Mouse (Mus musculus) stomach, embryonic 14.5 days (tissue): Measurements from ENCODE around the gene Ppp1cb. TPM values are rescaled to one million over a fixed set of nuclear protein-coding genes. Genes with fewer than 3 reads are reported as not detected.
A peak's percentile ranks its signal among the peaks of the same experiment; 100 is the strongest.

ENCODE experiments used
- ATAC-seq: fragments of 200-750 bp; cut with Nextera tagmentation; 2 replicates; pipeline ENCODE4 v1.8.0; 2017; ENCODE audit warnings: low read depth, moderate TSS enrichment; ENCODE audit not compliant: insufficient number of reproducible peaks, insufficient read depth, low FRiP score
- H3K27ac ChIP-seq: fragments of 300-500 bp; sonication (generic); 2 replicates; pipeline ENCODE4 v1.5.1; 2014; ENCODE audit warnings: mild to moderate bottlenecking, low read length, moderate library complexity, mixed read lengths
- H3K27me3 ChIP-seq: fragments of 300-500 bp; sonication (generic); 2 replicates; pipeline ENCODE4 v1.6.1; 2014; ENCODE audit warnings: low read length, control low read depth, mixed read lengths; ENCODE audit not compliant: control insufficient read depth, insufficient read depth
- H3K36me3 ChIP-seq: fragments of 300-500 bp; sonication (generic); 2 replicates; pipeline ENCODE4 v1.6.1; 2014; ENCODE audit warnings: mild to moderate bottlenecking, control low read depth, low read length, moderate library complexity, mixed read lengths; ENCODE audit not compliant: control insufficient read depth, insufficient read depth
- H3K4me1 ChIP-seq: fragments of 300-500 bp; sonication (generic); 2 replicates; pipeline ENCODE4 v1.6.1; 2014; ENCODE audit warnings: low read length, control low read depth, mixed read lengths; ENCODE audit not compliant: control insufficient read depth, insufficient read depth
- H3K4me2 ChIP-seq: fragments of 300-500 bp; sonication (generic); replicated peaks from 2 replicates; pipeline ENCODE4 v1.6.1; 2014; ENCODE audit warnings: low read depth, low read length, control low read depth
- H3K4me3 ChIP-seq: fragments of 300-500 bp; sonication (generic); 2 replicates; pipeline ENCODE4 v1.5.1; 2014; ENCODE audit warnings: low read depth, low read length, control low read depth
- H3K9ac ChIP-seq: fragments of 300-500 bp; sonication (generic); replicated peaks from 2 replicates; pipeline ENCODE4 v1.6.1; 2014; ENCODE audit warnings: low read depth, mild to moderate bottlenecking, control low read depth, low read length, moderate library complexity, mixed read lengths
- H3K9me3 ChIP-seq: fragments of 300-500 bp; sonication (generic); 2 replicates; pipeline ENCODE4 v1.6.1; 2016; ENCODE audit warnings: low read depth, low read length, control low read depth; ENCODE audit not compliant: control insufficient read depth
- WGBS: fragments of 180-500 bp; shearing (Covaris S2); extraction: QIAGEN DNeasy Blood & Tissue Kit; methylation state at CpG from one replicate; pipeline ENCODE4 v1.1.7; 2014; 5-methylcytosine and 5-hydroxymethylcytosine counted together
- polyA plus RNA-seq: library from polyadenylated mRNA; unstranded; fragments of >200 nt; fragmentation: Nextera tagmentation; extraction: Ambion mirVana; gene quantifications from 2 replicates; pipeline ENCODE4 v1.2.1, GENCODE M21; 2014

Ppp1cb gene
- 278 and 296 TPM in 2 replicates for polyA plus RNA-seq

- Histone ChIP-seq H3K27me3 (no peaks in the 10 kb centered on the region), H3K4me1 (peaks cover 15% of the 10 kb centered on the region), H3K9me3 (no peaks in the 10 kb centered on the region), H3K36me3 (no peaks in the 10 kb centered on the region), H3K4me2 (peak within 1 kb of the TSS; percentile 56), H3K9ac (peak within 1 kb of the TSS; percentile 99), H3K27ac (peak within 1 kb of the TSS; percentile 100), H3K4me3 (peak within 1 kb of the TSS; percentile 77)
- 1% methylated on average over 54 of the region's 54 CpGs for WGBS
- peak; percentile 98 for ATAC-seq
Measured at GRCm38 (mm10) chr5:32458408-32459143, at the start of gene Ppp1cb. TSS of gene Ppp1cb (plus strand) at chr5:32458843.

- H3K4me2 ChIP-seq = no peak overlapping the region
- H3K9me3 ChIP-seq = no peaks in the 10 kb centered on the region
- H3K27me3 ChIP-seq = no peaks in the 10 kb centered on the region
- 86% methylated on average over 2 of the region's 2 CpGs for WGBS
- H3K4me1 ChIP-seq = peaks cover 4% of the 10 kb centered on the region; the same call in 1 of the 2 replicates
- H3K36me3 ChIP-seq = no peaks in the 10 kb centered on the region
- no peak overlapping the region for H3K9ac ChIP-seq
- no peak overlapping the region for H3K4me3 ChIP-seq
- ATAC-seq = no peak
- no peak overlapping the region for H3K27ac ChIP-seq
Measured at GRCm38 (mm10) chr5:32409747-32410146, 48.9 kb upstream of the Ppp1cb start.

- H3K9me3 ChIP-seq = no peaks in the 10 kb centered on the region
- H3K4me1 ChIP-seq = peaks cover 4% of the 10 kb centered on the region; the same call in 1 of the 2 replicates
- no peak overlapping the region for H3K9ac ChIP-seq
- no peaks in the 10 kb centered on the region for H3K27me3 ChIP-seq
- H3K4me2 ChIP-seq = no peak overlapping the region
- no peak overlapping the region for H3K27ac ChIP-seq
- WGBS = 59% methylated on average over 3 of the region's 3 CpGs
- H3K36me3 ChIP-seq = no peaks in the 10 kb centered on the region
- no peak overlapping the region for H3K4me3 ChIP-seq
- ATAC-seq = no peak
Measured at GRCm38 (mm10) chr5:32410954-32411688, 47.5 kb upstream of the Ppp1cb start.

- H3K4me3 ChIP-seq = no peak overlapping the region
- H3K27me3 ChIP-seq = no peaks in the 10 kb centered on the region
- ATAC-seq = peak; percentile 53; the same call in 1 of the 2 replicates
- H3K9ac ChIP-seq = no peak overlapping the region
- 12% methylated on average over 1 of the region's 1 CpGs for WGBS
- H3K27ac ChIP-seq = peak overlapping the region; percentile 75
- H3K36me3 ChIP-seq = no peaks in the 10 kb centered on the region
- H3K4me1 ChIP-seq = peaks cover 4% of the 10 kb centered on the region; the same call in 1 of the 2 replicates
- no peaks in the 10 kb centered on the region for H3K9me3 ChIP-seq
- no peak overlapping the region for H3K4me2 ChIP-seq
Measured at GRCm38 (mm10) chr5:32412186-32412950, 46.3 kb upstream of the Ppp1cb start.

GRCm38 (mm10) chr5:32413083-32413482 is 45.6 kb upstream of the Ppp1cb start:
- 79% methylated on average over 2 of the region's 2 CpGs for WGBS
- Histone ChIP-seq H3K9ac (no peak overlapping the region), H3K4me3 (no peak overlapping the region), H3K27me3 (no peaks in the 10 kb centered on the region), H3K9me3 (no peaks in the 10 kb centered on the region), H3K4me2 (no peak overlapping the region), H3K4me1 (peaks cover 4% of the 10 kb centered on the region; the same call in 1 of the 2 replicates), H3K27ac (peak overlapping the region; percentile 75; the same call in 1 of the 2 replicates), H3K36me3 (no peaks in the 10 kb centered on the region)
- no peak for ATAC-seq

- no peaks in the 10 kb centered on the region for H3K9me3 ChIP-seq
- H3K4me2 ChIP-seq = no peak overlapping the region
- WGBS = 51% methylated on average over 2 of the region's 2 CpGs
- no peak overlapping the region for H3K9ac ChIP-seq
- H3K36me3 ChIP-seq = no peaks in the 10 kb centered on the region
- no peak for ATAC-seq
- H3K27me3 ChIP-seq = no peaks in the 10 kb centered on the region
- peaks cover 4% of the 10 kb centered on the region; the same call in 1 of the 2 replicates for H3K4me1 ChIP-seq
- H3K27ac ChIP-seq = no peak overlapping the region; the same call in 1 of the 2 replicates
- no peak overlapping the region for H3K4me3 ChIP-seq
Measured at GRCm38 (mm10) chr5:32413569-32413968, 45.1 kb upstream of the Ppp1cb start.

GRCm38 (mm10) chr5:32414461-32414985 is 44.1 kb upstream of the Ppp1cb start:
- WGBS = 71% methylated on average over 5 of the region's 5 CpGs
- Histone ChIP-seq H3K9ac (no peak overlapping the region), H3K4me1 (peaks cover 4% of the 10 kb centered on the region; the same call in 1 of the 2 replicates), H3K36me3 (no peaks in the 10 kb centered on the region), H3K4me3 (no peak overlapping the region), H3K4me2 (no peak overlapping the region), H3K27me3 (no peaks in the 10 kb centered on the region), H3K9me3 (no peaks in the 10 kb centered on the region), H3K27ac (no peak overlapping the region; the same call in 1 of the 2 replicates)
- no peak for ATAC-seq

GRCm38 (mm10) chr5:32415554-32415953 is 43.1 kb upstream of the Ppp1cb start:
- H3K4me1 ChIP-seq = peaks cover 4% of the 10 kb centered on the region; the same call in 1 of the 2 replicates
- H3K4me2 ChIP-seq = no peak overlapping the region
- H3K9ac ChIP-seq = no peak overlapping the region
- no peaks in the 10 kb centered on the region for H3K27me3 ChIP-seq
- 85% methylated on average over 6 of the region's 6 CpGs for WGBS
- no peak for ATAC-seq
- H3K9me3 ChIP-seq = no peaks in the 10 kb centered on the region
- H3K27ac ChIP-seq = no peak overlapping the region
- no peak overlapping the region for H3K4me3 ChIP-seq
- no peaks in the 10 kb centered on the region for H3K36me3 ChIP-seq
